Mouse (Mus musculus) liver, embryonic 15.5 days (tissue): ENCODE measurements around the gene Lin7c. TPM values are rescaled to one million over a fixed set of nuclear protein-coding genes. Genes with fewer than 3 reads are reported as not detected.

ENCODE experiments used
- ATAC-seq: fragments of 200-750 bp; cut with Nextera tagmentation; 2 replicates; pipeline ENCODE4 v1.8.0; 2017; ENCODE audit warnings: moderate number of reproducible peaks, mild to moderate bottlenecking, moderate library complexity; ENCODE audit not compliant: insufficient read depth
- H3K27ac ChIP-seq: fragments of 300-500 bp; sonication (generic); replicated peaks from 2 replicates; pipeline ENCODE4 v1.5.1; 2015; ENCODE audit warnings: mild to moderate bottlenecking, inconsistent platforms
- H3K27me3 ChIP-seq: fragments of 300-500 bp; sonication (generic); 2 replicates; pipeline ENCODE4 v1.6.1; 2015; ENCODE audit warnings: mild to moderate bottlenecking, inconsistent platforms
- H3K36me3 ChIP-seq: fragments of 300-500 bp; sonication (generic); replicated peaks from 2 replicates; pipeline ENCODE4 v1.6.1; 2015; ENCODE audit warnings: moderate library complexity, mild to moderate bottlenecking, inconsistent platforms
- H3K4me1 ChIP-seq: fragments of 300-500 bp; sonication (generic); replicated peaks from 2 replicates; pipeline ENCODE4 v1.6.1; 2015; ENCODE audit warnings: inconsistent platforms
- H3K4me2 ChIP-seq: fragments of 300-500 bp; sonication (generic); 2 replicates; pipeline ENCODE4 v1.6.1; 2015; ENCODE audit warnings: moderate library complexity, mild to moderate bottlenecking, inconsistent platforms
- H3K4me3 ChIP-seq: fragments of 300-500 bp; sonication (generic); replicated peaks from 2 replicates; pipeline ENCODE4 v1.5.1; 2015; ENCODE audit warnings: mild to moderate bottlenecking, inconsistent platforms
- H3K9ac ChIP-seq: fragments of 300-500 bp; sonication (generic); 2 replicates; pipeline ENCODE4 v1.6.1; 2015; ENCODE audit warnings: moderate library complexity, mild to moderate bottlenecking, inconsistent platforms
- H3K9me3 ChIP-seq: fragments of 300-500 bp; sonication (generic); replicated peaks from 2 replicates; pipeline ENCODE4 v1.6.1; 2016; ENCODE audit warnings: inconsistent platforms
- WGBS: fragments of 180-500 bp; shearing (Covaris S2); methylation state at CpG from one replicate; pipeline ENCODE4 v1.1.7; 2015; ENCODE audit warnings: mixed read lengths; ENCODE audit not compliant: insufficient replicate concordance; 5-methylcytosine and 5-hydroxymethylcytosine counted together
- polyA plus RNA-seq: library from polyadenylated mRNA; unstranded; fragments of >200 nt; fragmentation: Nextera tagmentation; extraction: Ambion mirVana; gene quantifications from 2 replicates; pipeline ENCODE4 v1.2.1, GENCODE M21; 2015

Gene Lin7c
- polyA plus RNA-seq, 1 experiment from 2014 or later = 18.1 TPM

GRCm38 (mm10) chr2:109927876-109928275 is 37.2 kb downstream of the Lin7c start:
- Histone ChIP-seq H3K4me3 (no peak overlapping the region), H3K27me3 (no peaks in the 10 kb centered on the region), H3K27ac (no peak overlapping the region), H3K4me1 (peaks cover 9% of the 10 kb centered on the region), H3K9me3 (no peaks in the 10 kb centered on the region), H3K9ac (no peak overlapping the region), H3K4me2 (no peak overlapping the region), H3K36me3 (no peaks in the 10 kb centered on the region)
- ATAC-seq = no peak

- no peak overlapping the region for H3K4me3 ChIP-seq
- H3K9me3 ChIP-seq = no peaks in the 10 kb centered on the region
- no peak overlapping the region for H3K9ac ChIP-seq
- no peak for ATAC-seq
- no peaks in the 10 kb centered on the region for H3K27me3 ChIP-seq
- 69% methylated on average over 4 of the region's 4 CpGs for WGBS
- H3K4me1 ChIP-seq = peaks cover 9% of the 10 kb centered on the region
- no peak overlapping the region for H3K4me2 ChIP-seq
- H3K36me3 ChIP-seq = no peaks in the 10 kb centered on the region
- no peak overlapping the region for H3K27ac ChIP-seq
Observed at GRCm38 (mm10) chr2:109928791-109929190, 38.1 kb downstream of the Lin7c start.

GRCm38 (mm10) chr2:109929256-109929655 is 38.6 kb downstream of the Lin7c start:
- ATAC-seq = no peak
- peaks cover 9% of the 10 kb centered on the region for H3K4me1 ChIP-seq
- no peaks in the 10 kb centered on the region for H3K9me3 ChIP-seq
- 29% methylated on average over 3 of the region's 3 CpGs for WGBS
- H3K27me3 ChIP-seq = no peaks in the 10 kb centered on the region
- no peaks in the 10 kb centered on the region for H3K36me3 ChIP-seq
- H3K4me3 ChIP-seq = no peak overlapping the region
- H3K27ac ChIP-seq = no peak overlapping the region
- no peak overlapping the region for H3K4me2 ChIP-seq
- H3K9ac ChIP-seq = no peak overlapping the region

GRCm38 (mm10) chr2:109930366-109930765 is 39.7 kb downstream of the Lin7c start:
- H3K27me3 ChIP-seq = no peaks in the 10 kb centered on the region
- peaks cover 16% of the 10 kb centered on the region for H3K4me1 ChIP-seq
- H3K27ac ChIP-seq = no peak overlapping the region
- ATAC-seq = no peak
- H3K9me3 ChIP-seq = no peaks in the 10 kb centered on the region
- H3K36me3 ChIP-seq = no peaks in the 10 kb centered on the region
- no peak overlapping the region for H3K4me3 ChIP-seq
- H3K4me2 ChIP-seq = no peak overlapping the region
- no peak overlapping the region for H3K9ac ChIP-seq
- WGBS = 80% methylated on average over 5 of the region's 5 CpGs

GRCm38 (mm10) chr2:109930771-109931170 is 40.1 kb downstream of the Lin7c start:
- H3K27ac ChIP-seq = no peak overlapping the region

GRCm38 (mm10) chr2:109931978-109932780 is 41.5 kb downstream of the Lin7c start:
- Histone ChIP-seq H3K27me3 (no peaks in the 10 kb centered on the region), H3K9ac (no peak overlapping the region), H3K4me3 (peak overlapping the region; percentile 21), H3K4me2 (peak overlapping the region; percentile 39), H3K36me3 (no peaks in the 10 kb centered on the region), H3K9me3 (no peaks in the 10 kb centered on the region), H3K27ac (peak overlapping the region; percentile 58), H3K4me1 (peaks cover 16% of the 10 kb centered on the region)
- ATAC-seq = peak; percentile 58
- 20% methylated on average over 13 of the region's 13 CpGs for WGBS

More at GRCm38 (mm10) chr2:109930771-109931170, 40.1 kb downstream of the Lin7c start:
- 77% methylated on average over 4 of the region's 4 CpGs for WGBS
- no peaks in the 10 kb centered on the region for H3K9me3 ChIP-seq
- no peak overlapping the region for H3K4me2 ChIP-seq
- H3K27me3 ChIP-seq = no peaks in the 10 kb centered on the region
- peaks cover 16% of the 10 kb centered on the region for H3K4me1 ChIP-seq
- H3K4me3 ChIP-seq = no peak overlapping the region
- no peaks in the 10 kb centered on the region for H3K36me3 ChIP-seq
- no peak for ATAC-seq
- no peak overlapping the region for H3K9ac ChIP-seq

- peak overlapping the region; percentile 39; the same call in 1 of the 2 replicates for H3K4me2 ChIP-seq
Observed at GRCm38 (mm10) chr2:109933151-109933550, 42.5 kb downstream of the Lin7c start.

GRCm38 (mm10) chr2:109934086-109934485 is 43.4 kb downstream of the Lin7c start:
- 49% methylated on average over 4 of the region's 4 CpGs for WGBS
- H3K4me1 ChIP-seq = peaks cover 11% of the 10 kb centered on the region
- no peak overlapping the region for H3K4me3 ChIP-seq
- H3K36me3 ChIP-seq = no peaks in the 10 kb centered on the region
- no peak for ATAC-seq
- H3K9me3 ChIP-seq = no peaks in the 10 kb centered on the region
- no peak overlapping the region for H3K4me2 ChIP-seq
- no peaks in the 10 kb centered on the region for H3K27me3 ChIP-seq
- H3K9ac ChIP-seq = no peak overlapping the region
- H3K27ac ChIP-seq = no peak overlapping the region

More at GRCm38 (mm10) chr2:109933151-109933550, 42.5 kb downstream of the Lin7c start:
- Histone ChIP-seq H3K4me1 (peaks cover 16% of the 10 kb centered on the region), H3K4me3 (no peak overlapping the region), H3K9ac (no peak overlapping the region), H3K36me3 (no peaks in the 10 kb centered on the region), H3K27ac (peak overlapping the region; percentile 58), H3K9me3 (no peaks in the 10 kb centered on the region), H3K27me3 (no peaks in the 10 kb centered on the region)
- WGBS = 63% methylated on average over 3 of the region's 3 CpGs
- ATAC-seq = no peak

- Histone ChIP-seq H3K27ac (no peak overlapping the region), H3K4me3 (no peak overlapping the region), H3K4me2 (no peak overlapping the region), H3K9me3 (no peaks in the 10 kb centered on the region), H3K9ac (no peak overlapping the region), H3K36me3 (no peaks in the 10 kb centered on the region), H3K4me1 (peaks cover 7% of the 10 kb centered on the region; the same call in 1 of the 2 replicates), H3K27me3 (no peaks in the 10 kb centered on the region)
- WGBS = 77% methylated on average over 3 of the region's 3 CpGs
- ATAC-seq = no peak
Observed at GRCm38 (mm10) chr2:109935194-109935593, 44.5 kb downstream of the Lin7c start.

- Histone ChIP-seq H3K4me3 (no peak overlapping the region), H3K27ac (peak overlapping the region; percentile 43; the same call in 1 of the 2 replicates), H3K4me1 (peaks cover 7% of the 10 kb centered on the region; the same call in 1 of the 2 replicates), H3K9me3 (no peaks in the 10 kb centered on the region), H3K9ac (no peak overlapping the region), H3K27me3 (no peaks in the 10 kb centered on the region), H3K36me3 (no peaks in the 10 kb centered on the region), H3K4me2 (no peak overlapping the region)
- 56% methylated on average over 11 of the region's 11 CpGs for WGBS
- ATAC-seq = peak; percentile 53
Observed at GRCm38 (mm10) chr2:109935754-109936409, 45.2 kb downstream of the Lin7c start.

GRCm38 (mm10) chr2:109936410-109936755 is 45.7 kb downstream of the Lin7c start:
- no peak overlapping the region for H3K4me2 ChIP-seq
- H3K4me3 ChIP-seq = no peak overlapping the region
- WGBS = 62% methylated on average over 2 of the region's 2 CpGs
- no peak overlapping the region for H3K9ac ChIP-seq
- 0 out of 2 replicates have a peak overlapping the region, but pooled peaks have one; percentile 9 for H3K27ac ChIP-seq
- H3K27me3 ChIP-seq = no peaks in the 10 kb centered on the region
- no peak for ATAC-seq
- H3K9me3 ChIP-seq = no peaks in the 10 kb centered on the region
- peaks cover 7% of the 10 kb centered on the region; the same call in 1 of the 2 replicates for H3K4me1 ChIP-seq
- no peaks in the 10 kb centered on the region for H3K36me3 ChIP-seq
